Mouse (Mus musculus) neural tube, embryonic 13.5 days (tissue): ENCODE measurements at regions not wholly inside any gene's neighbourhood (a gene's known extent, or its start where the extent isn't known, plus 50 kb on each side); places are given as distances from the start of the nearest gene placed in this dataset.

Experiments
- ATAC-seq: fragments of 200-750 bp; cut with Nextera tagmentation; 2 replicates; pipeline ENCODE4 v1.8.0; 2017; ENCODE audit warnings: low read depth, mild to moderate bottlenecking, moderate TSS enrichment, moderate library complexity
- H3K27ac ChIP-seq: fragments of 300-500 bp; sonication (generic); replicated peaks from 2 replicates; pipeline ENCODE4 v1.5.1; 2015; ENCODE audit warnings: moderate library complexity, mild to moderate bottlenecking, inconsistent platforms
- H3K27me3 ChIP-seq: fragments of 300-500 bp; sonication (generic); 2 replicates; pipeline ENCODE4 v1.6.1; 2015; ENCODE audit warnings: mild to moderate bottlenecking, inconsistent platforms
- H3K36me3 ChIP-seq: fragments of 300-500 bp; sonication (generic); 2 replicates; pipeline ENCODE4 v1.6.1; 2015; ENCODE audit warnings: mild to moderate bottlenecking, inconsistent platforms
- H3K4me1 ChIP-seq: fragments of 300-500 bp; sonication (generic); replicated peaks from 2 replicates; pipeline ENCODE4 v1.6.1; 2015; ENCODE audit warnings: inconsistent platforms
- H3K4me2 ChIP-seq: fragments of 300-500 bp; sonication (generic); 2 replicates; pipeline ENCODE4 v1.6.1; 2015; ENCODE audit warnings: inconsistent platforms, mild to moderate bottlenecking, moderate library complexity
- H3K4me3 ChIP-seq: fragments of 300-500 bp; sonication (generic); 2 replicates; pipeline ENCODE4 v1.5.1; 2015; ENCODE audit warnings: mild to moderate bottlenecking, inconsistent platforms
- H3K9ac ChIP-seq: fragments of 300-500 bp; sonication (generic); 2 replicates; pipeline ENCODE4 v1.6.1; 2015; ENCODE audit warnings: moderate library complexity, mild to moderate bottlenecking, inconsistent platforms
- H3K9me3 ChIP-seq: fragments of 300-500 bp; sonication (generic); 2 replicates; pipeline ENCODE4 v1.6.1; 2016; ENCODE audit warnings: inconsistent platforms
- WGBS: fragments of 180-500 bp; shearing (Covaris S2); methylation state at CpG from one replicate; pipeline ENCODE4 v1.1.7; 2015; 5-methylcytosine and 5-hydroxymethylcytosine counted together

- WGBS, result 77% methylated on average over 2 of the region's 2 CpGs
- H3K4me2 ChIP-seq, result no peak overlapping the region
Observed at GRCm38 (mm10) chr14:21932771-21933170, 56.6 kb downstream of the Zfp503 start.

GRCm38 (mm10) chr14:21931944-21932343 is 57.5 kb downstream of the Zfp503 start:
- ATAC-seq, result no peak
- no peak overlapping the region for H3K4me3 ChIP-seq
- 64% methylated on average over 7 of the region's 7 CpGs for WGBS

More at GRCm38 (mm10) chr14:21932771-21933170, 56.6 kb downstream of the Zfp503 start:
- Histone ChIP-seq H3K27me3 (no peaks in the 10 kb centered on the region), H3K9me3 (no peaks in the 10 kb centered on the region), H3K27ac (no peak overlapping the region), H3K4me3 (no peak overlapping the region), H3K4me1 (no peaks in the 10 kb centered on the region), H3K36me3 (no peaks in the 10 kb centered on the region), H3K9ac (no peak overlapping the region)
- no peak for ATAC-seq

GRCm38 (mm10) chr14:21929048-21929447 is 60.4 kb downstream of the Zfp503 start:
- ATAC-seq, result no peak
- 85% methylated on average over 5 of the region's 5 CpGs for WGBS
- H3K4me3 ChIP-seq, result no peak overlapping the region
- no peaks in the 10 kb centered on the region for H3K27me3 ChIP-seq
- H3K27ac ChIP-seq, result no peak overlapping the region
- H3K4me1 ChIP-seq, result no peaks in the 10 kb centered on the region
- no peaks in the 10 kb centered on the region for H3K9me3 ChIP-seq
- H3K36me3 ChIP-seq, result no peaks in the 10 kb centered on the region
- no peak overlapping the region for H3K4me2 ChIP-seq
- no peak overlapping the region for H3K9ac ChIP-seq

More at GRCm38 (mm10) chr14:21931944-21932343, 57.5 kb downstream of the Zfp503 start:
- no peaks in the 10 kb centered on the region for H3K4me1 ChIP-seq
- no peak overlapping the region for H3K9ac ChIP-seq
- no peak overlapping the region for H3K27ac ChIP-seq
- no peaks in the 10 kb centered on the region for H3K36me3 ChIP-seq
- H3K4me2 ChIP-seq, result no peak overlapping the region
- no peaks in the 10 kb centered on the region for H3K27me3 ChIP-seq
- H3K9me3 ChIP-seq, result no peaks in the 10 kb centered on the region

GRCm38 (mm10) chr14:21916671-21917070 is 67.9 kb upstream of the Comtd1 start:
- H3K4me1 ChIP-seq, result no peaks in the 10 kb centered on the region
- H3K4me2 ChIP-seq, result no peak overlapping the region
- ATAC-seq, result no peak
- H3K36me3 ChIP-seq, result no peaks in the 10 kb centered on the region
- H3K9me3 ChIP-seq, result no peaks in the 10 kb centered on the region
- H3K27ac ChIP-seq, result no peak overlapping the region
- no peak overlapping the region for H3K9ac ChIP-seq
- no peak overlapping the region for H3K4me3 ChIP-seq
- WGBS, result 90% methylated on average over 3 of the region's 3 CpGs
- no peaks in the 10 kb centered on the region for H3K27me3 ChIP-seq

GRCm38 (mm10) chr14:21904498-21905395 is 56.0 kb upstream of the Comtd1 start:
- H3K27ac ChIP-seq, result no peak overlapping the region
- no peak overlapping the region for H3K9ac ChIP-seq
- peaks cover 30% of the 10 kb centered on the region for H3K4me1 ChIP-seq
- no peaks in the 10 kb centered on the region for H3K9me3 ChIP-seq
- 38% methylated on average over 18 of the region's 18 CpGs for WGBS
- H3K4me3 ChIP-seq, result no peak overlapping the region
- no peaks in the 10 kb centered on the region for H3K36me3 ChIP-seq
- ATAC-seq, result peak; percentile 51; the same call in 1 of the 2 replicates
- peak overlapping the region; percentile 47 for H3K4me2 ChIP-seq
- H3K27me3 ChIP-seq, result no peaks in the 10 kb centered on the region

- Histone ChIP-seq H3K4me1 (peaks cover 30% of the 10 kb centered on the region), H3K4me3 (no peak overlapping the region), H3K27me3 (no peaks in the 10 kb centered on the region), H3K9me3 (no peaks in the 10 kb centered on the region), H3K27ac (peak overlapping the region; percentile 70), H3K4me2 (peak overlapping the region; percentile 47), H3K9ac (0 out of 2 replicates have a peak overlapping the region, but pooled peaks have one; percentile 31), H3K36me3 (no peaks in the 10 kb centered on the region)
- ATAC-seq, result peak; percentile 81
- 8% methylated on average over 23 of the region's 23 CpGs for WGBS
Observed at GRCm38 (mm10) chr14:21903562-21904497, 55.1 kb upstream of the Comtd1 start.

GRCm38 (mm10) chr14:21902856-21903255 is 54.1 kb upstream of the Comtd1 start:
- no peaks in the 10 kb centered on the region for H3K36me3 ChIP-seq
- H3K9me3 ChIP-seq, result no peaks in the 10 kb centered on the region
- H3K27me3 ChIP-seq, result no peaks in the 10 kb centered on the region
- no peak overlapping the region for H3K4me2 ChIP-seq
- no peak overlapping the region for H3K4me3 ChIP-seq
- no peak overlapping the region for H3K27ac ChIP-seq
- no peak overlapping the region for H3K9ac ChIP-seq
- 76% methylated on average over 1 of the region's 1 CpGs for WGBS
- H3K4me1 ChIP-seq, result peaks cover 30% of the 10 kb centered on the region
- no peak for ATAC-seq

- Histone ChIP-seq H3K4me1 (peaks cover 30% of the 10 kb centered on the region), H3K36me3 (no peaks in the 10 kb centered on the region), H3K27me3 (no peaks in the 10 kb centered on the region), H3K9me3 (no peaks in the 10 kb centered on the region), H3K4me2 (no peak overlapping the region), H3K27ac (no peak overlapping the region), H3K4me3 (no peak overlapping the region), H3K9ac (no peak overlapping the region)
- 76% methylated on average over 3 of the region's 3 CpGs for WGBS
- ATAC-seq, result no peak
Observed at GRCm38 (mm10) chr14:21902456-21902855, 53.7 kb upstream of the Comtd1 start.

- WGBS, result 73% methylated on average over 2 of the region's 2 CpGs
- ATAC-seq, result no peak
- Histone ChIP-seq H3K27ac (no peak overlapping the region), H3K4me3 (no peak overlapping the region), H3K4me2 (no peak overlapping the region), H3K36me3 (no peaks in the 10 kb centered on the region), H3K4me1 (peaks cover 30% of the 10 kb centered on the region), H3K9ac (no peak overlapping the region), H3K9me3 (no peaks in the 10 kb centered on the region), H3K27me3 (no peaks in the 10 kb centered on the region)
Observed at GRCm38 (mm10) chr14:21900951-21901350, 52.2 kb upstream of the Comtd1 start.

- Histone ChIP-seq H3K9me3 (no peaks in the 10 kb centered on the region), H3K27ac (no peak overlapping the region), H3K9ac (no peak overlapping the region), H3K4me2 (no peak overlapping the region), H3K4me1 (peaks cover 27% of the 10 kb centered on the region), H3K36me3 (no peaks in the 10 kb centered on the region), H3K27me3 (no peaks in the 10 kb centered on the region), H3K4me3 (no peak overlapping the region)
- no peak for ATAC-seq
- 67% methylated on average over 1 of the region's 1 CpGs for WGBS
Observed at GRCm38 (mm10) chr14:21900516-21900915, 51.7 kb upstream of the Comtd1 start.
